Mouse (Mus musculus) brain, adult 2 months (tissue): ENCODE measurements at regions not wholly inside any gene's neighbourhood (a gene's known extent, or its start where the extent isn't known, plus 50 kb on each side); places are given as distances from the start of the nearest gene placed in this dataset.
"Not testable (repeated sequence)": the region's sequence is repeated elsewhere in the genome, so short reads cannot be mapped to it uniquely, and the experiment has no call there.

Experiments used
- DNase-seq: peaks from one replicate; pipeline ENCODE4 v3.0.0; 2011; ENCODE audit warnings: low read depth, low spot score

- DNase-seq = peak; percentile 91
These were observed 106.2 kb upstream of the Gcfc2 start for GRCm38 (mm10) chr6:81817050-81817827.

GRCm38 (mm10) chr6:81818573-81818972 lies 104.9 kb upstream of the Gcfc2 start:
- DNase-seq = no peak

- peak; percentile 74 for DNase-seq
These were observed 103.4 kb upstream of the Gcfc2 start for GRCm38 (mm10) chr6:81820078-81820477.

GRCm38 (mm10) chr6:81839474-81840153 lies 83.9 kb upstream of the Gcfc2 start:
- peak; percentile 85 for DNase-seq

- not testable (repeated sequence) for DNase-seq
These were observed 55.3 kb upstream of the Gcfc2 start for GRCm38 (mm10) chr6:81868207-81868606.
